Mouse (Mus musculus) spleen, postnatal 36 days (tissue): ENCODE results near the gene Robo2.
"Not testable (repeated sequence)": the region's sequence is repeated elsewhere in the genome, so short reads cannot be mapped to it uniquely, and the experiment has no call there.

Experiments
- DNase-seq, 2 experiments: peaks; one replicate each; pipeline ENCODE4 v3.0.0; 2022; ENCODE audit warnings: low spot score in 2 of 2, mixed read lengths in 1 of 2

The Robo2 gene

DNA sequence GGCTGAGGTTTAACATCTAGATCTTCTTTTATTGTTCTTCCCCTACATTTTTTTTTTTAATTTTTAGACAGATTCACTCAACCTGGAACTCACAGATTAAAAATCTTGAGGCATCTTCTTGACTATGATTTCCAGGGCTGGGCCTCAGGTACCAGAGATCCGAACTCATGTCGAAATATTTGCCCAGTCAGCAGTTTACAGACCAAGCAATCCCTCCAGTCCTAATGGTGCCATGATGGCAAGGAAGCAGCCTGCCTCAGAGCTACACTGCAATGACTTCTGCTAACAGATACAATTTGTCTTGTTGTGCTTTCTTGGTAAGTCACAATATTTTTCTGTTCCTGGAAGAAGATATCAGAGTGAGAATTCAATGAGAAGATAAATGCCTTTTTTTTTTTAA lies 327.4 kb downstream of the Robo2 start:
- no peak for DNase-seq

DNA sequence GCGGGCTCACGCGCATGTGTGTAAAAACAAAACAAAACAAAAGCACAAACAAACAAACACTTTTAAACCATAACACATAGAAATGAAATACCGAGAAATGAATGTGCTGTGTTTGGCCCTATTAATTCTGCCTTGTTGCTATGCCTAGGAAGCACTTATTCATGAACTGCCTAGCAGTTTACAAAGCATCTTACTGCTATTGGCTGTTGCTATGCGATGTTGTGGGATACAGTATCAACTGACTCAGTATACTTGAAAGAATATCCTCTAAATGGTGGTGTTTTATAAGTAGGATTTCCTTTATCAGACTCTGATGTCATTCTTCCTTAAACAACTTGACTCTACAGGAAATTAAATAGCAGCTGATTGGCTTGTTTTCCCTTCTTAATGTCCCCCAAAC lies 339.0 kb downstream of the Robo2 start:
- no peak for DNase-seq

DNA sequence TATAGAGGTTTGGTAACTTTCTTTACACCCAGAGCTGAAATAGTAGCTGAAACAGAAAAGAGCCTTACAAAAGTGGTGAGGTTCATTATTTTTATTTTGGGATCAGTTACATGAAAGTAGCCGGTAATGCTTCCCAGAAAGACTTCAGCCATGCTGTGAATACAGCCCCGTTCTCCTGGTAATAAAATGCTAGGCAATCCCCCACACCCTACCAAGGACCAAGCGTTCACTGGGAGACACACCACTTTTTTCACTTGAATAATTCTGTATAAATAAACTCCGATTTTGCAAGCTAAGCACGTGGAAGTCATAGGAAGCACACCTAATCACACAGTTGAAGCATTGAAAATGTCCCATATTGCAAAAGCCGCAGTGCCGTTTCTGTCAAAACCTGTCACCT lies 341.0 kb downstream of the Robo2 start:
- no peak for DNase-seq

DNA sequence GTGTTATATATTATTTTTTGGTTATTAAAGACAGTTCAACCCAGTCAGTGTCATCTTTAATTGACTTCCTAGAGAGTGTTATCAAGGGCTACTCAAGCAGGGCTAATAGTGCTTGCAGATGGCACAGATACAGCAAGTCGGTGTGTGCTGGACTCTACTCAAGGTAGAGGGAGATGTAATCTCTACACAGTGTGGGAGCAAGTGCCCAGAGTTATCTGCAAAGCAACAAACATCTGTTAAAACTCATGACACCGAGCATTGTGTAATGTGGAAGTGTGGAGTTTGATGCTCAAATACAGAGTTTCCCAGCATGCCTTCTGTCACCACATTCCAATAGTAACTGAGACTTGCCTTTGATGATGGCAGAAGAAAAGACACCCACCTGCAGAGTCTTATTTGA lies 345.7 kb downstream of the Robo2 start:
- DNase-seq: no peak

DNA sequence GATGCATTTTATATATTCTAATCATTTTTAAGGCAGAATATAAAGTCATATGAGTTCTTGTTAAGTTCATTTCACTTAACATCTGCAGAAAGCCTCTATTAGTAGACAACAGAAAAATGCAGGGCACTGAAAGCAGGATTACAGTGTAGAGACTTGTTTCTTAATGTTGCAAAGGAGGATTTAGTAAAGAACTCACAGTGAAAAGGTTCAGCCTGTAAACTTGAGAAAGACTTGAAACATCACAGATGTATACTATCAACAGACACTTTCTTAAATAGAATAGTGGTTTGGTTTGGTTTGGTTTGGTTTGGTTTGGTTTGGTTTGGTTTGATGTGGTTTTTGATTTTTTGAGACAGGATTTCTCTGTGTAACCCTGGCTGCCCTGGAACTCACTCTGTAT lies 349.7 kb downstream of the Robo2 start:
- DNase-seq: no peak

DNA sequence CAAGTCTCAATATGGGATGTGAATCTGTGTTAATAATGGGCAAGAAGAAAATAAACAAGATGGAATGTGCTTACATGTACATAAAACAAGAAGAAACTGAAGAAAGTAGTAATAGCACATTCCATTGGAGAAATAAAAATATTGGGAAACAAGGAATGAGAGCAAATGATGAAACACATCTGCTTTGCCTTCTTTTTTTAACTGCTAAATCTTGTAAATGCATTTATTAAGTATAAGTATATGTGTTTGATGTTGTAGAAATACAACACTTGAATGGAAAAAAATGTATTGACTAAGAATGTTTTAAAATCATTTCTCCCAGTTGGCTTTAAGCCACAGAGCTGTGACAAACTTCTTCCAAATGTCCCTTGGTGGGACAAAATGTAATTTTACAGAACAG lies 350.1 kb downstream of the Robo2 start:
- no peak for DNase-seq

DNA sequence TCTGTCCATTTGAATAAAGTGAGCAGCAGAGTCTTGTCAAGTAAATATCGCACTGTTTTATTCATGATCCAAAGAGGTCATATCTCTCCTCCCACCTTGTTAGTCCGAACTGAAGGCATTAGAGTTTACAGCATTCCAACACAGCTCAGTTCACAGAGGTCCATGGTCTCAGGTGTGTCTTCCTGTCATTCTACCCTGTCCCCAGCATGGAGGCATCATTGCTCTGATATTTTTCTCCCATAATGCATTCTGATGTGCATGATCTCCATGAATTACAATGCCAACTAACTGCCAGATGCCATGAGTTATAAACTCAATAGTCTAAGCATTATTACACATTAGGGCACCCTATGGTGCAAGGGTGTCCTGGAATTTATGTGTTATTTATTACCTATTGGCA lies 354.7 kb downstream of the Robo2 start:
- DNase-seq: no peak

DNA sequence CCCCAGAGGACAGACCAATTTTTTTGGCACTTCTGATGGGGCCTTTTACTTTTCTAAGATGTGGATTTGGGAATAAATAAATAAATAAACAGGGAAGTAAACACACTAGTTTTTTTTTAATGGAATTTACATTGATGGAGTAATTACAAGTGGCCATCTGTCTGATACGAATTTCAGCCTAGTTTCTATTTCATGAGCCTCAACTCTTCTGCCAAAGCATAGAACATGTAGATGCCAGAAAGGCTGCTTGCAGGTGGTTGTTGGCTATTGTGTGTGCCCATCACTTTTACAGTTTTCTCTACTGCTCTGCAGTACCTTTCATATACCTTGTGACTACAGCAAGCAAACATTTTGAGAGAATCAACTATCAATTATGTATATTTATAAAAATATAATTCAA lies 355.4 kb downstream of the Robo2 start:
- DNase-seq: no peak

DNA sequence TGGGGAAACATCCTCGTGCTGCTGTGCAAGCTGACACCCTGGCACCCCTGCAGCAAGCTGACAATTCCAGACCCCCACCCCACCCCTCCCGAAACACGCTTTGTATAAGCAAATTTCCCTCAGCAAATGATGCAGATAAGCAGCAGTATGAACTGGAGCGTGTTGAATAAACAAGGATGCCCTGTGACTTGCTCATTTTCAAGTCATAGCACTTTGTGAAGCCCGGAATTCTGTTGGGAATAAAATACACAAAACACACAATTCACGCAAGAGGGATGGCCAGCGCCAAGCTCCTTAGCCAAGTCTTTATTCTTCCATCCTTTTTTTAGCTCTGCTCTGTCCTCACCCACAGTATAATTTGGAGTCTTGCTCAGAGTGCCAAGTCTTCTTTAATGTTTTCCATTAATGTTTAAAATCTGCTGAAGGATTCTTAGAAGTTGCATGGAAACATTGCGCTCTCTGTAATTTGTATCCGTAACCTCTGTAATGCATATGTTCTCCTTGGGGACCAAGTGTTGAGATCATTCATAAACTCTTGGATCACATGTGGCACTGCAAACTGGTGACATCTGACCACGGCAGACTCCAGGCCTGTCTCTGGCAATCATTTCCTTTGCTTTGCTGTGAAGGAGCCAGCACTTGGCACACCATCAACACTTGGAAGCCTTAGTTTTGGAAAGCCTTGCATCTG lies 356.4 kb downstream of the Robo2 start:
- DNase-seq: no peak

DNA sequence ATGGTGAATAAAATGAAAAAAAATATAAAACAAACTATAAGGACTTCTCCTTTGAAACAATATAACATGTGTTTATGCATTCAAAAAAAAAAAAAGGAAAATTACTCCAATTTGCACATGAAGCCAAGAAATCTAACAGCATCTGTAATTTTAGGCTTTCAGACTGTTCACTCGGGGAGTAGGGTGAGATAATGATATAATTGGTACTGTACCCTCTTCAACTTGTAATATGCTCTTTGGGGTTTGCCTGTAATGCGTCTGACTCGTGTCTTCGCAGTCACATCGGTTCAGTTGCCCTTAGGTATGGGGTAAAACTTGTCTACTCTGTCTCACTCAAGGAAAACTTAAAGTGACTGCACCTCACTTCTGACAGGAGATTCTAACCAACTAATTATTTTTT lies 362.2 kb downstream of the Robo2 start:
- no peak for DNase-seq

DNA sequence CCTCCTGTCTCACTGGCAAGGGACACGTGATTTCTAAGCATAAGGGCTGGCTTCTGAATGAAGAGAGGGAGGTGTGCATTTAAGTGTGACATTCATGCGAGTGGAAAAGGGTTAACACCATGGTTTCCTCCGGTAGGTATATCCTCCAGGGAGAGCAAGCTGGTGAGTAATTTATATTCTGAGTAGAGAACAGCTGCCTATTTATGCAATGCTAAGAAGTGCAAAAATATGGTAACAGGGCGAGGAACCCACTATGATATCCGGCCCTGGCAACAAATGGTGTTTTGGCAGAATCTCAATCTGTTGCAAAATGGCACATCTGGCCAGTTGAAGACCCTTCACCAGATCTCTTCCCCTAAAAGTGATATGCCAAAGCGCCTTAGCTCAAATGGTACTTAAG lies 362.6 kb downstream of the Robo2 start:
- DNase-seq: no peak

DNA sequence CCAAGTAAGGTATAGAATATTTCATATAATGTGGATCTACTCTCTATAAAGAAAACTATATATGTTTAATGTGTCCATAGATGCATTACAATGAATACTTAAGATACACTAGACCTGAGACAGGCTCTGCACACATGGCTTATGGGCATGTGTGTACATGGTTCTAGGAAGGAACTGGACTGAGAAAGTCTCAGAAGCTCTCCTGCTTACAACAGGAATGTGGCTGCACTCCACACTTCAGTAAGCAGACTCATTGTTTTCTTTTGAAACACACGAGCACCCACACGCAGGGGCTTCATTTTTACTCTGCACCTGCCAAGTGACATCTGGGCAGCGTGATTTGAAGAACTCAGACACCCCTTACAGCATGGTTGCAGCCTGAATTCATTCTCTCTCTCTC lies 364.4 kb downstream of the Robo2 start:
- DNase-seq: no peak

DNA sequence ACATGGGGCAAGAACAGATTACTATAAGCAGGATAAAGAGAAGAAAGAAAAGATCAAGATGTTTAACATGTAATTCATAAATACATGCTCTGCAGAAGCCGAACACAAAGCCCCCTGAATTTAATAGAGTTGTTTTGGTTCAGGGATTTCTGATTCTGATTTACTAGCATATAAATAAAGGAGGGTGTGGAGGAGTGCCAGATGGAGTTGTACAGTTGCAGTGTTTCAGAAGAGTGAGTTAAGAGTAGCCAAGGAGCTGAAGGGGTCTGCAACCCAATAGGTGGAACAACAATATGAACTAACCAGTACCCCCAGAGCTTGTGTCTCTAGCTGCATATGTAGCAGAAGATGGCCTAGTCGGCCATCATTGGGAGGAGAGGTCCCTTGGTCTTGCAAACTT lies 370.8 kb downstream of the Robo2 start:
- not testable (repeated sequence) for DNase-seq

DNA sequence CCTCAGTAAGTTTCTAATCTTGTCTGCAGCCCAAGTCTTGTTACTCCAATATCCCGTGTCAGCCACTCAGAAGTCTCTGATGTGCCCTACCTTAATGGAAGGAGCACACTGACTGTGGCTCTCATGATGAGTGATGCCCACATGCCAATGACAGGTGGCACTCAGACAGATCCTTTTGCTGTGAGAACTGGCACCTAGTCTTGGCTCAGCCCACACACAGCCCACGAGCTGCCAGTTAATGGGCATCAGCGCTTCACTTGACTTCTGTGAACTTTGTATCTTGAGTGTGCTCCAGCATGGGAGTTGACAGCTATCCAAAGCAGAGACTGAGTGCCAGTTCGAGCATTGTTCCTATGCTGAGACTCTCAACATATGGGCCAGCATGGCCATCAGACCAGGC lies 383.8 kb downstream of the Robo2 start:
- DNase-seq: no peak

DNA sequence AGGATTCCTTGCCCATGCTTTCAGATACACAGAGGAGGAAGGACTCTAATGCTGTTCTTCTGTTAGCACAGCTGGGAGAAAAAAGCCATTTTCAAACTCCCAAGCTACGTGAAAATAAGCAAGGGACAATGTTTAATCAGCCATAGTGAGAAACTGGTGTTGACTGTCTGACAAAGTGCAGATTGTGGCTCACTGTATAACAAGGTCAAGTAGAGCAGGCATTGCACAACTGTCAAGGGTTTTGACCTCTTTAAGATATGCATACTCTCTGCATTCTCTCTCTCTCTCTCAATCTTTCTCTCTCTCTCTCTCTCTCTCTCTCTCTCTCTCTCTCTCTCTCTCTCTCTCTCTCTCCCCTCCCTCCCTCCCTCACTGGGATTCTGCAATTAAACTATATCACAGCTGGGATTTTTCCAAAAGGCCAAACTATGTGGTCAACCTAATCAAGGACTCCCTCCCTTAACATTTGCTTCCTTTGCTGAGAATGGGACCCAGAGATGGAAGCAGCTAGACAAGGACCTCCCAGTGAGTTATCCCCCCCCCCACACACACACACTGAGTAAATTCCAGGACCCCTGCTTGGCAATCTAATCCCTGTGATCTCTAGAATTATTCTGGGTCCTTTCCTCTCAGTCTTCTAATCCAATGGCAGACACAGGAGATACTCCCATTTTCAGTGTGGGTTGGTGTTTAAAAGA lies 389.2 kb downstream of the Robo2 start:
- DNase-seq: no peak

DNA sequence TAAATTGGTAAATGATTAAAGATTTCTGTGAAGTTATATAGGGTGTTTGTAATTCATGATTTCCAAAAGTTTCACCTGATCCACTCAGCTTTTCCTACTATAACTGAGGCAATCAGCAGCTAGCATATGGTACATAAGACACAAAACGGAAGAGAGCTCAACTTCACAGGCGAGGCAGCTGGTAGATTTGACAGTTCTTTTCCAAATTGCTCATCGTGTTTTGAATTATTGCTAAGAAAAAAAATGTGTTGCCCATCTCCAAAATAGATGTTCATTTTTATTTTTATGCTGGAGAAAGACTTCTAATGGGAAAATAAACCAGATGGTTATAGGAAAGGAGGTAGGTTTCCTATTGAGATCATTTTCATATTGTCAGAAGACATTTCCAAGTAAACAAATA lies 405.9 kb downstream of the Robo2 start:
- no peak for DNase-seq

DNA sequence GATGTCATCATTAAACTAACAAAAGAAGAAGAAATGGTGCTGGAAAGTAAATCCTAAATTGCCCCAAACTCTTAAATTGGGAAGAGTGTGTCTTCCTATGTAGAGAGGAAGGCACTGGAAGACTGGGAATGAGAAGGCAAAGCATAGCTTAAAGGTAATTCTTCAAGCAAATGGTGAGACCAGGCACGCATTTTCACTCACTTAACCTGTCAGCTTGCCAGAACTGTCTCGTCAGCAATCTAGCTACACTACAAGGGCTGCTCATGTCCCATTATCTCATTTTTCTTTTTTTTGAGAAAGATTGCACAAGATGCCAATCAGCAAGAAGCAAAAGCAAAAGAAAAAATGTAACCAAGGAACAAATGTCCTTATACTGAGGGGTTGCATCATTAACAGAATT lies 410.3 kb downstream of the Robo2 start:
- no peak for DNase-seq

DNA sequence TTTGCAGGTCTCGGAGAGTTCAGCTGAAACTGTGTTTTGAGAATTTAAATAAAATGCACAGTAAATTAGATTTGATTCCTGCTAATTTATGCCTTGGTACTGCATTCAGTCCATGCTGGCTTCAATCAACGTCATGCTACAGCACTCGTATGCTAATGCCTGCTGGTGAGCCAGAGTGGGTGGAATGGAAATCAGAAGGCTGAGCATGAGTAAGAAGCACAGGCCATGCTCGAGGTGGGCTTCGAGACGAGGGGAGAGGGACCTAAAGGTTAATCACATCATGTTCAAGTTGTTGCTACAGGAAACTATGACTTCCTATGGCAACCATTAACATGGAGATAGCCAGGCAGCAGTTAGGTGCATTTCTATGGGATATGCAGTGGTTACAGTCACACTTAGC lies 420.4 kb downstream of the Robo2 start:
- DNase-seq: no peak

DNA sequence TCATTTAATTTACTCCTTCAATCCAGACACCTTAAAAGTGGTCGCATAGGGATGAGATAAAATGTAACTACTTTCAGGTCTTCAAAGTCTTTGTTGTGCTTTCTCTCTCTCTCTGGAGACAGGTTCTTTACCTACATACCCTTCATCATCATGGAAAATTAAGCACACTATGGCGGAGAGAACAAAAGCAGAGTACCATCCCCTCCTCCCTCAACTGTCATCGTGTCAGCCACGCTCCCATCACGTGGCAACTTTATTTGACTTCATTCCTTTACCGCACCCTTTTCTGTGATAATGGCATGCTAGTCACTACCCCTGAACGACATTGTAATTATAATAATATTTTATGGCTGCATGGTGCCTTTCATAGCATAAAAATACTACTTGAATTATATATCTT lies 442.1 kb downstream of the Robo2 start:
- DNase-seq: no peak

DNA sequence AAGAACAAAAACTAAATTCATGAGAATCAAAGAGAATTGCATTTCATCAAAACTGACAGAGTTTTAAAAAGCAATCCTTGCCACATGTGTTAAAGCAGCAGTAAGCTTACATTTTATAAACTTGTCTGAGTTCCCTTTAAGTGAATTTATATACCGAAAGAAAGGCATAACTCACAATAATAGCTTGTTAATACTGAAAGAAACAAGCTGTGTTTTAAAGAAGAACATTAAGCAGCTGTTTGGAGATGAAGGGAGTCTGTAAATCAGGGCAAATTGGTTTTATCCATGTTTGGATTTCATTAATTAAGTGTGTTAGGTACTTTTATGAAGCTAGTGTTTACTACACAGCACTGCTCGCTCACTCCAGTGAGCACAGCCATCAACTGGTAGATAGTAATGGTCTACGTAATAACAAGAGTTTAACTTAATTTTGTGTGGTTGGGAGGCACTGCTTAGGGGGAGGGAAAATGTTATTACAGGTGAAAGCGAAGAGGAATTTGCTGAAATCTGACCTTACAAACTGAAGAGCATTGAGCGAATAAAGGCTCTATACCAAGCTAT lies 447.2 kb downstream of the Robo2 start:
- no peak for DNase-seq

DNA sequence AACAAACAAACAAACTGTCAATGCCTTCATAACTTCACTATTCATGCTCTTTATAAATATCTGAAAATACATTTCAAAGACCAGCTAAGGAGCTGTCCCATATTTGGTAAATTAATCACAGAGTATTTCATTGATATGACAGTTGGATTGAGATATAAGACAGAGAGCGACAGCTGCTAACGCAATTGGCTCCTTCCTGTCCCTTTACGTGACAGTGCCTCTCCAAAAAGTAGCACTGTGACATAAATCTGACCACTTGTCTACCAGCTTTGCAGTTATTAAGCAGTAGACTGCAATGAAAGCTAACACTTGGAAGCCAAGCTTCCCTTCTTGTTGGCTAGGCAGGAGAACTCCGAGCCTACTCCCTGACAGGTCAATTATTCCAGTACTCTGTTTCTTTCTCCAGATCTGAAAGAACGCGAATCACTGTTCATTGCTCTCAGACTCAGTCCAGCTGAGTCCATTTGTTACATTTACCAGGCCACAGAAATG lies 452.1 kb downstream of the Robo2 start:
- DNase-seq: no peak

DNA sequence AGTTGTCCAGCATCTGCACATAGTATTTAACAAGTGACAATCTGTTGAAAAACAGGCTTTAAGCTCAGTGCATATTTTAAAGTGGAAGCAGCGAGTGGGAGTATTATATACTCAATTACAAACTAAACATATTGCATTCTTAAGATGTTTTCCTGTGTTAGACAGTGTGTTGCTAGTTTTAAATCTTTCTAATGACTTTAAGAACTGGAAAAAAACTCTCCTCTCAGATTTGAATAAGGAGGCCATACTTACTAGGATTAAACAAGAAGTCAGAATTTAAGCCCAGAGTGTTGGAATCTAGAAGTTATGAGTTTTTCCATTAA lies 453.1 kb downstream of the Robo2 start:
- no peak for DNase-seq

DNA sequence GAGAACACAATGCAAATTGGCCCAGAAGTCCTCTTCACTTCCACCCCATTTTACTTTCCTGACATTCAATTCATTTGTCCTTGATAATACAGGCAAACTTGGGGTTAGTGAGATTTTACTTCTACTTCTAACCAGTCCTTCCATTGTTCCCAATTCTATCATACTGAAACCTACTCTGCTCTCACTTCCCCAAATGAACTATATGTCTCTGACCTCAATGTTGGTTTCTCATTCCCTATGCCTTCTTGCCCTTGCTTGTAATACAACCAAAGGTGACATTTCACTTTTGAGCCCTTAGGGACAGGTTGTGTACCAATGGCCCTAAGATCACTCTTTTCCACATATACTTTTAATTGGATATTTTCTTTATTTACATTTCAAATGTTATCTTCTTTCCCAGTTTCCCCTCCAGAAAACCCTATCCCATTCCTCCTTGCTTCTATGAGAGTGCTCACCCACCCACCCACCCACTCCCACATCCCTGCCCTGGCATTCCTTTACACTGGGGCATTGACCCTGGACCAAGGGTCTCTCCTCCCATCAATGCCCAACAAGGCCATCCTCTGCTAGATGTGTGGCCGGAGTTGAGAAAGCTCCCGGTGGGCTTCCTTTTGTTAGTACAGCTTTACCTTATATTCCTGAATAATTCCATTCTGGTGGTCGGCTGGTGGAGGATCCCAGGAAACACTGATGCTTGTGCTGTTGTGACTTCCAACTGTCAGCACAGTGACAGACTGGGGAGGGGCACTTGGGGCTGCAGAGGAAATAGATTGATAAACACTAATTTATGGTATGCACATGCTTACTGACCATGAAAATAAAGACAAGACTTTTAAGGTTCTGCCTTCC lies 453.7 kb downstream of the Robo2 start:
- no peak for DNase-seq
